Mouse (Mus musculus) thymus, postnatal 25 days (tissue): ENCODE measurements at regions not wholly inside any gene's neighbourhood (a gene's known extent, or its start where the extent isn't known, plus 50 kb on each side); places are given as distances from the start of the nearest gene placed in this dataset.
"Not testable (repeated sequence)": the region's sequence is repeated elsewhere in the genome, so short reads cannot be mapped to it uniquely, and the experiment has no call there.

Source experiments
- DNase-seq: peaks from one replicate; pipeline ENCODE4 v3.0.0; 2022

GRCm38 (mm10) chr9:33050789-33051188 is 414.8 kb downstream of the Ets1 start:
- DNase-seq: no peak

- DNase-seq: peak; percentile 27
Observed at GRCm38 (mm10) chr9:33060636-33061264, 424.7 kb downstream of the Ets1 start.

DNA sequence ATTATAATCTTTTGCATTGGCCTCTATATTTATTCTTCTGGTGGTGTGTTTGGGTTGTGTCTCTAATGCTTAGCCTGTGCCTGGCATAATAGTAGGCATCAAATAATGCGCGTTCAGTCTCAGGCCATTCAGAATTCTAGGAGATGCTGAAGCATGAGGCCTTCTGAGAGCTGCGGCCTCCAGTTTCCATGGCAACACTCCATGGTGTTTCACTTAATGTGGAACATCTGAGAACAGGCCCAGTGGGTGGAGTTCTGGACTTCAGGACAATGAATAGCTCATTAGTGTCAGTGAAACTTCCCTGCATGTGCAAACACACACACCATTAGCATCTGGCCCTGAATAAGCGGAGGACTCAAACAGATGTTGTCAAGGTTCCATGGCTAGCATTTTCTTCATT is 426.5 kb downstream of the Ets1 start:
- no peak for DNase-seq

GRCm38 (mm10) chr9:33065331-33065730 is 429.3 kb downstream of the Ets1 start:
- DNase-seq: no peak

- DNase-seq: no peak
Observed at GRCm38 (mm10) chr9:33067521-33067920, 431.5 kb downstream of the Ets1 start.

DNA sequence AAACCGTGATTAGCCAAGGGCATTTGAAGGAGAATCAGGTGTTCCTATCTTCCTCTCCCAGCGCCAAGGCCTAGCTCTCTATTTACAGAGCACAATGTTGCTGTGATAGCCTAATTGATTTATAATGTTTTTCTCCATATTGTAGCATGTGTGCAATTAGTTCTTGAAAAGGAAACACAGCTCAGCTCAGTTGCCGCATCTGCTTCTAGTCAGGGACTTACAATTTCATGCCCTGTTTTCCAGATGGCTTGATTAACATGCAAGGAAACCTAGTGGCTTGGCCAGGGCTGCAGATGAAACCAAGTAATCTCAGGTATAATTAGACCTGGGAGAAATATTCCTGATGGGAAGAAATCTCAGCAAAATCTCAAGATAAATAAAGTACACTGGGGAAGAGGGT is 434.1 kb downstream of the Ets1 start:
- DNase-seq: no peak

GRCm38 (mm10) chr9:33080271-33080670 is 444.2 kb downstream of the Ets1 start:
- DNase-seq: peak; percentile 21

DNA sequence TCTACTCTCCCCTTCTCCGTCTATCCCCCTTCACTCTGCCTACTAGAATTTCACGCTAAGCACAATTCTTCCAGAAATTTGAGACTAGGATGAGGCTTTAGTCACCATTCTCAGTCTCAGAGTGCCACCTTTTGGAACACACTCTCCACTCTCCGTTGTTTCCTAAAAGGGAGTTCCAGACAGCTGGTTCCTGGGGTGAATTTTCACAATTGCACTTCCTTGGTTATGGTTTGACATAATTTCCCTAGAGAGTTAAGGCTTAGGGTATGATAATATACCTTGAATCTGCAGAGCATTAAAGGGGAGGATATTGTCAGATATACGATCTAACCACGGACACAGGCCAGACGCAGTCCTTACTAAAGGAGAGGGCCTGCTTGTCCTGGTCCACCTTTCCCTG is 444.8 kb downstream of the Ets1 start:
- DNase-seq: peak; percentile 16

- no peak for DNase-seq
Observed at GRCm38 (mm10) chr9:33089977-33090376, 454.0 kb downstream of the Ets1 start.

- no peak for DNase-seq
Observed at GRCm38 (mm10) chr9:33091664-33092063, 455.6 kb downstream of the Ets1 start.

DNA sequence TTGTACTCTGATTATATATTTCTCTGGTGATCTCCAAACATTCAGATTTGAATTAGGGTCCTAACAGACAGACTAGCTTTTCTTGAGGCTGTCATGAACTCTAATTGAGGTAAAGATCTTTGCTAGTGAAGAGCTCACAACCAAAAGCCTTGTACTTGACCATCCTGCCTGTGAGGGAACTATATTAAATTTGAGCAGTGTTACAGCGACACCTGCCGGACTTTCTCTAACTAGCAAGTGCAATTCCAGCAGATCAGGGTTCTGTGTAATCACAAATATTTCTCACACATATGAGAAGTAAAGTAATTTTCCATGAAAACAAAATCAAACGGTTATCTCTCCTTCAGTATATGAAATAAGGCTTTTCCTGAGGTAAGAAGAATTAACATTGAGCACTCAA is 459.6 kb downstream of the Ets1 start:
- peak; percentile 82 for DNase-seq

GRCm38 (mm10) chr9:33101206-33101605 is 465.2 kb downstream of the Ets1 start:
- no peak for DNase-seq

GRCm38 (mm10) chr9:33104623-33105074 is 468.6 kb downstream of the Ets1 start:
- DNase-seq: no peak

DNA sequence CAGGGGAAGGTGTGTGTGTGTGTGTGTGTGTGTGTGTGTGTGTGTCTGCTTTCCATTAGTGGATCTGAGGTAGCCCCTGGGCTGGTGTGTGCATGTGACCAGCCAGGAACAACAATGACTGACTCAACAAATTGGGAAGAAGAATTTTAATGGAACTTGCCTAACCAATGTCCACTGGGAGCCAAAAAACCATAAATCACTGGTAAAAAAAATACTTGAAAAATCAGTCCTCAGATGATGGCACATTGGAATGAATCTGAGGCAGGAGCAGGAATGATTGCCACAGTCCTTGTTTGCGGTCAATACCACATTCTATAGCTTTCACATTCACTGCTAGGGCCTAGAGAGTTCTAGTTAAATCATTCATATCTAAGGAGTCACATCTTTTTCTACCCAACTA is 487.8 kb downstream of the Ets1 start:
- no peak for DNase-seq

GRCm38 (mm10) chr9:33152186-33152585 is 516.2 kb downstream of the Ets1 start:
- DNase-seq: no peak

DNA sequence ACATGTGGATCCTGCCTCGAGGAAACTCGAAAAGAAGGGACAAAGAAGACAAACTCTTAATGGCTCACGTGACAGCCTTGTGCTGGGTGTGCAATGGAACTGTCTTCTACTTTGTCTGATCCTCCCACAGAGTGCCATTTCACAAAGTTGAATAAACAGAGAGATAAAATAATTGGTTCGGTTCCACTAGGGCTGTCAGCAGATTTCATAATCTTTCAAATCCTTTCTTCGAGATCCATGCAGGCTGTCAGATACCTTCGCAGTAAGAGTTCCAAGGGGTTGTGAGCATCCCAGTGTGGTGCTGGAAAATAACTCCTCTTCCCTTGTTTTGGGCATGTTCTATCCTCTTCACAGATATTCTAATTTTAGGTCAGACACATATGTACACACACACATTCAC is 532.1 kb downstream of the Ets1 start:
- DNase-seq: no peak

DNA sequence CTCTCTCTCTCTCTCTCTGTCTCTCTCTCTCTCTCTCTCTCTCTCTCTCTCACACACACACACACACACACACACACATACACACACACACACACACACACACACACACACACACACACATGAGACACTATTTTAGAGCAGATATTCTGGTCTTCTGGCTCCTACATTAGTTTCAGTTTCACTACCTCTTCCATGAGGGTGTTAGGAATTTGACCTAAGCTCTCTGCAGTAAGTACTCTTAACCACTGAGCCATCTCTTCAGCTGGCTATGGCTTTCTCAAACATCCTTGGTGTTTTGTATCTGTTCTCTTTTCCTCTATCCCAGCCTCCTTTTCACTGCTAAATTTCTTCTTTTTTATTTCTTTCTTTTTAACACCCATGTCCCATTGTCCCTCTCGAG is 533.1 kb downstream of the Ets1 start:
- DNase-seq: not testable (repeated sequence)

DNA sequence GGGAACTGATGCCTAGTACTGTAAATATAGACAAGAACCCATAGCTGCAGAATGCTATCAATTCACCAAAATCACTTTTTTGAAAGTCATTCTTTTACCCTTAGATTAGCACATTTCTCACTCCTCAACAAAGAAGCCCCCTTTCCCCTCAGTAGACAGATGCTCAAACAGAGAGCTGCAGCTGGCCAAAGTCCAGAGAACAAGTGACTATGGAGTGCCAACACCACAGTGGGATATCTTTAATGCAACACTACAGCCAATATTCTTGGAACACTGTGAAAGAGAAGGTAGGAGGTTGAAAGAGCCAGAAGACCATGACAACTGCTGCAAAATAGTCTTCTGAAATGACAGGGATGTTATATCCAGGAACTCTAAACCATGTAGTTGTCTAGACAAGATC is 544.0 kb downstream of the Ets1 start:
- no peak for DNase-seq

DNA sequence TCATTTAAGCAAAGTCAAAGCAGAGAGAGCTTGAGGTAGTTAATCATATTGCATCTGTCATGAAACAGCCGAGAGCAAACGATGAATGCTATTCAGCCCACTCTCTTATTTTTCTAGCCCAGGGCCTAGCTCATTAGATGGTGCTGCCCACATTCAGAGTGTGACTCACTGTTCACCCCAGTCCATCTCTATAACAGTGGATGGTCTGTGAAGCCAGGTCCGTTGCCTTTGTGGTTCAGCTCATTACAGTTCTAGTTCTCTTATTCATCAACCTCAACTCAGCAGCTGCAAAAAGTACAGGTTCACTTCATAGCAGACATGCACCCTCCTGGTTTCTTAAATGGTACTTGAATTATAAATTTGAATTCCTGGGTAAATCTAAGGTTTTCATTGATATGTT is 551.2 kb downstream of the Ets1 start:
- DNase-seq: no peak

GRCm38 (mm10) chr9:33209083-33209482 is 573.1 kb downstream of the Ets1 start:
- no peak for DNase-seq

DNA sequence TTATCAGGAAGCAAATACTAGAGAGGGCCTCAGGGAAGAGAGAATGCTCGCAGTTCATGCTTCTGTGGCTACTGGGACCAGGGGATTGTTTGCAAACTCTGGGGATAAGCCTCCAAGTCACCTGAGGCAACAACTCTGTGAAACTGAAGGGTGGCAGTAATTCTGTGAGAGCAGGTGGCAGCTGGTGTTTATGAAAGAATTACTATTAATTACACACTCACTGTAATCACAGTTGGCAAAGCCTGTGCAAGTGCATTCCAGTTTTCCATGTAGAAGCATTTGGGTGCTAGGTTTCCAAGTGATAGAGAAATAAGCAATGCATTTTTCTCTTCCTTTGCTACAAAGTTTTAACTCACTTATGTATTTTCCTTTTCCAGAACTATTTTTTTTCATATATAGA is 578.5 kb downstream of the Ets1 start:
- no peak for DNase-seq

DNA sequence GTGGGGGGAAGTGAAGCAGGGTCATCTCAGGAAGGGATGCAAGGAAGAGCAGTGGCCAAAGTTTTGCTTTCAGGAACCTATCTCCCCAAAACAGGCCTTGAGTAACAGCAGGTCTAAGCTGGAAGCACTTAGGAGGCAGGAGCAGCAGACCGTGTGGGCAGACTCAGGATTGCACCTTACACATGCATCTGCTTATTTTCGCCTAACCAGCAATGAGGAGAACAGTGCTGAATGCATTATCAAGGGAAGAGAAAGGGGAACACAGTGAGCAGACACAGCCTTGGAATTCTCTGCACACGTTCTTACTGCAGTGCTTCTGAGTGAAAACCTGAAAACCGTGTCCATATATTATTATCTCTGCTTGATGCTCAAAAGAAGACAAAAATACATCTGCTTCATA is 585.0 kb downstream of the Ets1 start:
- DNase-seq: no peak

DNA sequence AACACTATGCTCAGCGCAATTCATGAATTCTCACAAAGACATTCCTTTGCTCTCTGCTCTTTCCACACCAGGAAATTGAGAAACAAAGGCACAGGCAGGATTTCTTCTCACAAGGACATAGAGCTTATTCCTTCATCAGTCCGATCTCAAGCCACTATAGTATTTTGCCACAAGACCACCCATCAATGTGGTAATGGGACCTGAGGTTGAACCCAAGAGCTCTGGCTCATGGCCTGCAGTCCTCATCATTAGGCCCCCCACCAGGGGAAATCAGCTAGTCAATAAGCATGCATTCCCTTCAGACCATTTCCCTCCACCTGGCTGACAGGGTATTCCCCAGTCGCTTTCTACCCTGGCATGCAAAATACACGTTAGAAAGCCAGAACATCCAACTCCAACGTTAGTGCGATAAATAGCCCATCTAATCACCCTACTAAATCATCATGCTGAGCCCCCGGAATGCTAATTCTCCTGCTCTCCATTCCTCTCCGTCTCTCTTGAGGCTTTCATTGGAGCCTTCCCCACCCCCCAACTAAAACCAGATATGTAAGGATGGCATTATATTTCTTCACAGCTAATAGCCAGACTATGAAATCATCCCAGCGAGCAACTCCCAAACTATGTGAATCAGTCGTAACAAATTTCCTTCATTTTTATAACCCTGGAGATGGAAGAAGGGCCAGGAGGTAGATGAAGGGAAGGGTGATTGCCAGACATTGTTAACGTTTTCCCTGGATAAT is 586.2 kb downstream of the Ets1 start:
- DNase-seq: no peak

DNA sequence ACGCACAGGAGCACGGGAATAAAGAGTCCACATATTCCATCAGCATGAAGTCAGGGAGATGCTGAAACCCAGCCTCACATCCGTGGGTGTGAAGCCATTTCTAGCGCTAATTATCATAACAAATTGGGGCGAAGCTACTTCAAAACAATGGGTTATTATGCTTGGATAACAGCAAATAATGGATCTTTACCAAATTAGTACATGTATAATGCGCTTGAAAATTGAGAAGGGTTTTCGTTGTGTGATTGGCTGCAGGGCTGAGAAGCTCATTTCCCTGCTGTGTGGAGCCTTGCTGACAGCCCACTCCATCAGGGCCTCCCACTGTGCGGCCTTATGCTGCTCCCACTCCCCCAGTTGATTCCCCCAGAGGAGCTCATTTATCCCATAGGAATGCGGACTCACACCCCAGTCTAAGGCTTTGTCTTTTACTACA is 597.7 kb downstream of the Ets1 start:
- DNase-seq: no peak

GRCm38 (mm10) chr9:33238190-33238589 is 602.2 kb downstream of the Ets1 start:
- no peak for DNase-seq
